Mouse (Mus musculus) MEL (cell line): ENCODE measurements around the gene Chd3.

ENCODE experiments used
- CHD2 ChIP-seq: IDR thresholded peaks from 2 replicates; pipeline ENCODE4 v1.6.1; 2011; ENCODE audit warnings: low read length, improper control_type of control experiment
- CTCF ChIP-seq, 3 experiments: IDR thresholded peaks in 2 of 3; conservative IDR thresholded peaks in 1 of 3; 2 replicates each; pipeline ENCODE4 v1.5.1; 2011 to 2012; ENCODE audit warnings: low read length in 3 of 3, low read depth in 2 of 3, mild to moderate bottlenecking in 2 of 3, improper control_type of control experiment in 1 of 3, inconsistent platforms in 1 of 3, mixed read lengths in 1 of 3, moderate library complexity in 1 of 3; ENCODE audit not compliant: control insufficient read depth in 1 of 3, insufficient read depth in 1 of 3, poor library complexity in 1 of 3, severe bottlenecking in 1 of 3
- NRF1 ChIP-seq: IDR thresholded peaks from 2 replicates; pipeline ENCODE4 v1.6.1; 2014; ENCODE audit warnings: low read depth, mild to moderate bottlenecking, inconsistent platforms, low read length, improper control_type of control experiment, moderate library complexity; ENCODE audit not compliant: poor library complexity, insufficient read depth, severe bottlenecking
- POLR2A ChIP-seq, 2 experiments: IDR thresholded peaks; 2 replicates each; pipeline ENCODE4 v1.6.1; 2011 to 2012; ENCODE audit warnings: low read length in 2 of 2, mild to moderate bottlenecking in 2 of 2, control low read depth in 1 of 2, improper control_type of control experiment in 1 of 2, low read depth in 1 of 2, moderate library complexity in 1 of 2; ENCODE audit not compliant: control insufficient read depth in 1 of 2, insufficient read depth in 1 of 2, poor library complexity in 1 of 2
- USF1 ChIP-seq: IDR thresholded peaks from 2 replicates; pipeline ENCODE4 v1.6.1; 2014; ENCODE audit warnings: low read depth, mild to moderate bottlenecking, inconsistent platforms, low read length, improper control_type of control experiment, moderate library complexity
- ZKSCAN1 ChIP-seq: IDR thresholded peaks from 2 replicates; pipeline ENCODE4 v1.6.1; 2012; ENCODE audit warnings: low read depth, mild to moderate bottlenecking, inconsistent platforms, low read length, improper control_type of control experiment, moderate library complexity

DNA sequence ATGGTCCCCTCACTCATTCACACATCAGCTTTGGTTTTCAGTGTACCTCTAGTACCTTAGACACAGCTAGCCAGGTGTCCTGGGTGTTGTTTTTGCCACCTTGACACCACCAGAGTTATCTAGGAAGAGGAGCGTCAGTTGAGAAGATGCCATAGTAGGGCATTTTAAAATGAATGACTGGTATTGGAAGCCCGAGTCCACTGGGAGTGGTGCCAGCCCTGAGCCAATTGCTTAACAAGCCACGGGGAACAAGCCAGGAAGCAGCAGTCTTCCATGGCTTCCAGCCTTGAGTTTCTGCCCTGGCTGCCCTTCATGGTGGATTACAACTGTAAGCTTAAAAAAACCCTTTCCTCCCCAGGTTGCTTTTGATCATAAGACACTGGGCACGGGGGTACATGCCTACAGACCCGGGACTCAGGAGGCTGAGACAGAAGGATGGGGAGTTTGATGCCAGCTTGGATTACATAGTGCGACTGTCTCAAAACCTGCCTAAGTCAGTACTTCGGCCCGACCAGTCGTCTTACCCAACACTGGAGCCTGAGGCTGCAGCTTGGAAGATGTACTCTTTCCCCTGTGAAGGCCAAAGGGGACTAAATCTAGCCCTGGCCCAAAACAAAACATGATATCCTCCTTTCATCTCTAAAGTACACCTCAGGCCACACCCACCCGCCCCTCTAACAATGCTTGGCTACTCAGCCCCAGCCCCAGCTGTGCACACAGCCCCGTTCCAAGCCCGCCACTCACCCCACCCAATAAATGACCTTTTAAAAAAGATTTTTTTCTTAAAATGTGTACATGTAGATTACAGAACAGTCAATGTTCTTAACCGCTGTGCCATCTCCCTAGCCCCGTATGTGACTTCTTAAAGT, 20.6 kb upstream of the Chd3 start:
- no peak for TF ChIP-seq NRF1
- no peak for TF ChIP-seq USF1
- no peak for TF ChIP-seq CTCF (IDR thresholded peaks at IDR 0.05 in 2 of 3, conservative IDR thresholded peaks at IDR 0.05 in 1 of 3; ENCODE audit: control insufficient read depth in 1 of 3, insufficient read depth in 1 of 3, low read depth in 2 of 3, low read length in 3 of 3, poor library complexity in 1 of 3, severe bottlenecking in 1 of 3)
- 0 out of 4 replicates have a peak, but pooled peaks of 1 of the 2 experiments have one; percentile 6 for TF ChIP-seq POLR2A (IDR thresholded peaks at IDR 0.05; ENCODE audit: control insufficient read depth in 1 of 2, insufficient read depth in 1 of 2, low read depth in 1 of 2, low read length in 2 of 2, poor library complexity in 1 of 2)
- no peak for TF ChIP-seq CHD2
- no peak for TF ChIP-seq ZKSCAN1
